Mouse (Mus musculus): ENCODE measurements around the gene Lrfn4. TPM values are rescaled to one million over a fixed set of nuclear protein-coding genes. Genes with fewer than 3 reads are reported as not detected.
A peak's percentile ranks its signal among the peaks of the same experiment; 100 is the strongest.

Lrfn4 gene
- polyA plus RNA-seq, 1 experiment from 2014 or later, result 6.5 TPM

GRCm38 (mm10) chr19:4572467-4572866 is 43.0 kb downstream of the Lrfn4 start:
- no peak overlapping the region for H3K4me2 ChIP-seq (replicated peaks)
- H3K9me3 ChIP-seq, result no peaks in the 10 kb centered on the region
- no peaks in the 10 kb centered on the region for H3K36me3 ChIP-seq
- H3K27ac ChIP-seq, result no peak overlapping the region
- ATAC-seq, result no peak
- H3K27me3 ChIP-seq (replicated peaks), result no peaks in the 10 kb centered on the region
- H3K4me3 ChIP-seq (replicated peaks), result no peak overlapping the region
- H3K9ac ChIP-seq, result no peak overlapping the region
- WGBS, result 84% methylated on average over 8 of the region's 8 CpGs
- no peaks in the 10 kb centered on the region for H3K4me1 ChIP-seq (replicated peaks)

- H3K27ac ChIP-seq, result no peak overlapping the region
- ATAC-seq, result no peak
- no peaks in the 10 kb centered on the region for H3K4me1 ChIP-seq (replicated peaks)
- H3K4me2 ChIP-seq (replicated peaks), result no peak overlapping the region
- no peak overlapping the region for H3K4me3 ChIP-seq (replicated peaks)
- no peaks in the 10 kb centered on the region for H3K9me3 ChIP-seq
- H3K27me3 ChIP-seq (replicated peaks), result no peaks in the 10 kb centered on the region
- H3K36me3 ChIP-seq, result no peaks in the 10 kb centered on the region
- no peak overlapping the region for H3K9ac ChIP-seq
- 70% methylated on average over 4 of the region's 4 CpGs for WGBS
These were observed 43.4 kb downstream of the Lrfn4 start for GRCm38 (mm10) chr19:4572061-4572460.

GRCm38 (mm10) chr19:4571658-4572057 is 43.8 kb downstream of the Lrfn4 start:
- H3K9ac ChIP-seq, result no peak overlapping the region
- H3K27ac ChIP-seq, result no peak overlapping the region
- ATAC-seq, result no peak
- H3K9me3 ChIP-seq, result no peaks in the 10 kb centered on the region
- no peaks in the 10 kb centered on the region for H3K36me3 ChIP-seq
- H3K4me1 ChIP-seq (replicated peaks), result no peaks in the 10 kb centered on the region
- H3K4me2 ChIP-seq (replicated peaks), result no peak overlapping the region
- H3K4me3 ChIP-seq (replicated peaks), result no peak overlapping the region
- WGBS, result 92% methylated on average over 1 of the region's 1 CpGs
- H3K27me3 ChIP-seq (replicated peaks), result no peaks in the 10 kb centered on the region

- no peaks in the 10 kb centered on the region for H3K9me3 ChIP-seq
- H3K36me3 ChIP-seq, result no peaks in the 10 kb centered on the region
- H3K27me3 ChIP-seq (replicated peaks), result no peaks in the 10 kb centered on the region
These were observed 44.7 kb downstream of the Lrfn4 start for GRCm38 (mm10) chr19:4570815-4571214.

GRCm38 (mm10) chr19:4570237-4570613 is 45.2 kb downstream of the Lrfn4 start:
- Histone ChIP-seq H3K4me1 (replicated peaks) (no peaks in the 10 kb centered on the region), H3K4me3 (replicated peaks) (no peak overlapping the region), H3K27ac (no peak overlapping the region), H3K9ac (no peak overlapping the region), H3K9me3 (no peaks in the 10 kb centered on the region), H3K36me3 (no peaks in the 10 kb centered on the region), H3K4me2 (replicated peaks) (no peak overlapping the region), H3K27me3 (replicated peaks) (no peaks in the 10 kb centered on the region)
- 75% methylated on average over 11 of the region's 11 CpGs for WGBS
- no peak for ATAC-seq

More at GRCm38 (mm10) chr19:4570815-4571214, 44.7 kb downstream of the Lrfn4 start:
- 83% methylated on average over 6 of the region's 6 CpGs for WGBS
- H3K27ac ChIP-seq, result no peak overlapping the region
- H3K4me3 ChIP-seq (replicated peaks), result no peak overlapping the region
- ATAC-seq, result no peak
- no peak overlapping the region for H3K4me2 ChIP-seq (replicated peaks)
- H3K9ac ChIP-seq, result no peak overlapping the region
- H3K4me1 ChIP-seq (replicated peaks), result no peaks in the 10 kb centered on the region

DNA sequence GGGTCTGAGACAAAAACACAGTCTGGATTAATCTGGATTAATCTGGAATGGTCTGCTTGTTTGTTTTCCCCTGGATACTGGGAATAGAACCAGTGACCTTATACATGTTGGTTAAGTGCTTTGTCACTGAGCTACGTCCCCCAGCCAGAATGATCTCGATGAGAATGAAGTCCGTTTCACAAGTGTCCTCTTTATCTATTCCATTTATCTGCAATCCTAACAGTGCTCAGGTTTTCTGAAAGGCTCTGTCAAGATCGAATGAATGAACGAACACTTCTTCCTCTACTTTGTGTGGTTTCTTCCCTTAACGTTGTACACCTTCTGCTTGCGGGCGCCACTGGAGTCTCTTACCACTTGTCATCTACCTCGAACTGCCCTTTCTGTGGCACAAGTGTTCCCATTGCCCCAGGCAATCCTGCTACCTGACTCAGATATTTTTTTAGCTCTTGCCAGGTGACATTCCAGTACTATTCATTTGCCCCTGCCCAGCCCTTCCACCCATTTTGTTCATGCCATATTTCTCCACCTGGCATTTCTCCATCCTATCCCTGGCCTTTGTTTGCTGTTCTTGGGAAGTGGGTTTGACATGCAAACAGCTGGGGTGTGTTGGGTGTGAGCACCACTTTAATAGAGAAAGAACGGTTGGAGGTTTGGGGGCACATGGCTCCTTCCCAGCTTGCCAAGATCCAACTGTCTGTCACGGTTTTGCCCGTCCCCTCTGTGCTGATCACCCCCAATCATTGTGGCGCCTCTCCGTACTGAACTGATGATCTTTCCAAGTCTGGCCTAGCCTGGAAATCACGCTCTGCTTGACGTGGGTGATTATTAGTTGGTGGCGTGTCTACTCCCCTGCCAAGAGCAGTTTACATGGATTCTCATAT is 45.9 kb downstream of the Lrfn4 start:
- no peaks in the 10 kb centered on the region for H3K4me1 ChIP-seq (replicated peaks)
- no peak overlapping the region for H3K4me3 ChIP-seq (replicated peaks)
- H3K4me2 ChIP-seq (replicated peaks), result no peak overlapping the region
- no peaks in the 10 kb centered on the region for H3K9me3 ChIP-seq
- WGBS, result 81% methylated on average over 17 of the region's 17 CpGs
- H3K9ac ChIP-seq, result no peak overlapping the region
- no peaks in the 10 kb centered on the region for H3K27me3 ChIP-seq (replicated peaks)
- no peaks in the 10 kb centered on the region for H3K36me3 ChIP-seq
- H3K27ac ChIP-seq, result no peak overlapping the region
- ATAC-seq, result no peak

DNA sequence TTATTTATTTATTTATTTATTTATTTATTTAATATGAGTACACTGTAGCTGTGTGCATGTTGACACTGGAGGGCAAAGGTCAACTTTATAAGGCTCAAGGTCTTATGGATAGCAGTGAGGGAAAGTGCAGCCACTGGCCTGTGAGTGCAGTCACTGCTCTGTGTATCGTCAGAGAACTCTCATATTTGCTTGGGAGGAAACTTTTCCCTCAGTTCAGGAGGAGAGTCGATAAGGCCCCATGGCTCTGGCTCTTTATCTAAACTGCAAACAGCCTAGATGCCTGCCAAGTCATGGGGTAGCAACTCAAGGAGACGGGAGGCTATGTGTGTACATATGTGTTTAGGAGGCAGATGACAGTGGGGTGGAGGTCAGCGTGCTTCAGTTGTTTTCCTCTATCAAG is 46.6 kb downstream of the Lrfn4 start:
- H3K9ac ChIP-seq, result no peak overlapping the region
- H3K4me2 ChIP-seq (replicated peaks), result no peak overlapping the region
- no peak overlapping the region for H3K4me3 ChIP-seq (replicated peaks)
- no peaks in the 10 kb centered on the region for H3K4me1 ChIP-seq (replicated peaks)
- H3K27ac ChIP-seq, result no peak overlapping the region
- no peaks in the 10 kb centered on the region for H3K27me3 ChIP-seq (replicated peaks)
- peak; percentile 77 for ATAC-seq
- WGBS, result 36% methylated on average over 4 of the region's 4 CpGs
- no peaks in the 10 kb centered on the region for H3K36me3 ChIP-seq
- H3K9me3 ChIP-seq, result no peaks in the 10 kb centered on the region

DNA sequence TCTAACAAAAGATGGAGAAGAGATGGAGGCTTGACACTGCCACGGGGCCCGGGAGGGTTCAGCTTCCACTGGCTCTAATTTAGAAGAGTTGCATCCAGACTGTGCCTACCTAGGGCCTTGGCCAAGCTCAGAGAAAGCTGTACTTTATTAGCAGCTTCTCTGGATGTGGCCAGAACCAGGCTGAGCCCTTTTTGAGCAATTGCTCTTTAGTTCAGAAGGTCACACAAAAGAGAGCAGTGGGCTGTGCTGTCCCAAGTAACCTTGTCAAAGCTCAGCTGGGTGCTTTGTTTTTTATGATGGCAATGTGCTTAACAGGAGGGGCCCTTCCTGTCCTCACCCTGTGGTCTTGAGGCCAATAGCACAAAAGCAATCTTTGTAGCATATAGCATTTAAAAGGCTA is 47.8 kb downstream of the Lrfn4 start:
- Histone ChIP-seq H3K4me2 (replicated peaks) (no peak overlapping the region), H3K4me3 (replicated peaks) (no peak overlapping the region), H3K9me3 (no peaks in the 10 kb centered on the region), H3K36me3 (no peaks in the 10 kb centered on the region), H3K9ac (no peak overlapping the region), H3K4me1 (replicated peaks) (no peaks in the 10 kb centered on the region), H3K27ac (no peak overlapping the region), H3K27me3 (replicated peaks) (no peaks in the 10 kb centered on the region)
- no peak for ATAC-seq
- WGBS, result 74% methylated on average over 2 of the region's 2 CpGs

GRCm38 (mm10) chr19:4566880-4567279 is 48.6 kb downstream of the Lrfn4 start:
- ATAC-seq, result no peak
- Histone ChIP-seq H3K4me1 (replicated peaks) (no peaks in the 10 kb centered on the region), H3K36me3 (no peaks in the 10 kb centered on the region), H3K4me2 (replicated peaks) (no peak overlapping the region), H3K27ac (no peak overlapping the region), H3K4me3 (replicated peaks) (no peak overlapping the region), H3K9me3 (no peaks in the 10 kb centered on the region), H3K9ac (no peak overlapping the region), H3K27me3 (replicated peaks) (no peaks in the 10 kb centered on the region)
- WGBS, result 78% methylated on average over 2 of the region's 2 CpGs

DNA sequence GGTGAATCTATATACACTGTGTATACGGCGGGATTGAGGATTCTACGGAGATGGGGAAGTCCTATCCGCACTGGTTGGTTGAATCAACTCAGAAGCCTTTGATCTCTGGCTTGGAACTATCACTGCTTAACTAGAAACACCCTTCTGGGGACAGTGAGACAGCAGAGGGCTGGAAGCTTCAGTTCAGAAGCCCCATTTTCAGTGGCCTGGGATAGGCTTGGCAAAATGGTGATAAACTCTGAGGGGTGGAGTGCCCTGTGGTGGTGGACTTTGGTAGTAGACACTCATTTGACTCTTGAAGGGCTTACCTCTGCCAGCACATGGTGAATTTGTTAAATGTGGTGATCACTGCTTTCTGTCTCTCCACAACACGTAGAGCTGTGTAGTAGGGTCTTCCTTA is 49.8 kb downstream of the Lrfn4 start:
- no peak overlapping the region for H3K4me3 ChIP-seq (replicated peaks)
- WGBS, result 89% methylated on average over 5 of the region's 5 CpGs
- no peaks in the 10 kb centered on the region for H3K9me3 ChIP-seq
- no peaks in the 10 kb centered on the region for H3K4me1 ChIP-seq (replicated peaks)
- no peaks in the 10 kb centered on the region for H3K27me3 ChIP-seq (replicated peaks)
- H3K4me2 ChIP-seq (replicated peaks), result no peak overlapping the region
- no peaks in the 10 kb centered on the region for H3K36me3 ChIP-seq
- H3K9ac ChIP-seq, result no peak overlapping the region
- ATAC-seq, result no peak
- H3K27ac ChIP-seq, result no peak overlapping the region

Other genes starting within 250 kb of the Lrfn4 start
- 37.5 and 38.9 TPM in 2 replicates for gene Kdm2a, start 217.4 kb downstream of the Lrfn4 start, polyA plus RNA-seq (2015; fragmentation: Nextera tagmentation; extraction: Ambion mirVana)
- 20.0 and 21.6 TPM in 2 replicates for gene Rhod, start 176.2 kb downstream of the Lrfn4 start, polyA plus RNA-seq (2015; fragmentation: Nextera tagmentation; extraction: Ambion mirVana)
- gene Syt12, start 138.2 kb downstream of the Lrfn4 start, polyA plus RNA-seq (2015; fragmentation: Nextera tagmentation; extraction: Ambion mirVana), result 0.33 and 0.46 TPM in 2 replicates
- gene 2010003K11Rik, start 117.1 kb downstream of the Lrfn4 start, polyA plus RNA-seq (2015; fragmentation: Nextera tagmentation; extraction: Ambion mirVana), result 7.6 and 9.7 TPM in 2 replicates
- gene Pcx, start 105.2 kb downstream of the Lrfn4 start, polyA plus RNA-seq (2015; fragmentation: Nextera tagmentation; extraction: Ambion mirVana), result 11.8 and 15.0 TPM in 2 replicates
- 61.5 and 68.8 TPM in 2 replicates for gene Rce1, start 10.0 kb upstream of the Lrfn4 start, polyA plus RNA-seq (2015; fragmentation: Nextera tagmentation; extraction: Ambion mirVana)
- gene Gm960, start 83.0 kb upstream of the Lrfn4 start, polyA plus RNA-seq (2015; fragmentation: Nextera tagmentation; extraction: Ambion mirVana), result 1.4 and 2.7 TPM in 2 replicates
- gene Sptbn2, start 95.5 kb upstream of the Lrfn4 start, polyA plus RNA-seq (2015; fragmentation: Nextera tagmentation; extraction: Ambion mirVana), result 1.4 and 1.7 TPM in 2 replicates
- 47.1 and 47.4 TPM in 2 replicates for gene Rbm4b, start 140.8 kb upstream of the Lrfn4 start, polyA plus RNA-seq (2015; fragmentation: Nextera tagmentation; extraction: Ambion mirVana)
- 43.8 and 51.0 TPM in 2 replicates for gene Rbm4, start 178.2 kb upstream of the Lrfn4 start, polyA plus RNA-seq (2015; fragmentation: Nextera tagmentation; extraction: Ambion mirVana)
- gene Gm21992, start 195.9 kb upstream of the Lrfn4 start, polyA plus RNA-seq (2015; fragmentation: Nextera tagmentation; extraction: Ambion mirVana), result 32.4 and 35.3 TPM in 2 replicates
- gene Rbm14, start 196.0 kb upstream of the Lrfn4 start, polyA plus RNA-seq (2015; fragmentation: Nextera tagmentation; extraction: Ambion mirVana), result 73.6 and 80.0 TPM in 2 replicates
- 51.3 and 56.7 TPM in 2 replicates for gene Ccs, start 223.7 kb upstream of the Lrfn4 start, polyA plus RNA-seq (2015; fragmentation: Nextera tagmentation; extraction: Ambion mirVana)
- not detected in 2 replicates for gene Ccdc87, start 223.7 kb upstream of the Lrfn4 start, polyA plus RNA-seq (2015; fragmentation: Nextera tagmentation; extraction: Ambion mirVana)
- gene Ctsf, start 239.5 kb upstream of the Lrfn4 start, polyA plus RNA-seq (2015; fragmentation: Nextera tagmentation; extraction: Ambion mirVana), result 25.2 and 26.3 TPM in 2 replicates